Mouse (Mus musculus) megakaryocyte, adult 5-6 weeks (primary cell): ENCODE results near the gene Cyth1. TPM values are rescaled to one million over a fixed set of nuclear protein-coding genes. Genes with fewer than 3 reads are reported as not detected.
A peak's percentile ranks its signal among the peaks of the same experiment; 100 is the strongest.

ENCODE experiments used
- ATAC-seq: 2 replicates; pipeline ENCODE4 v1.8.0; 2016; ENCODE audit warnings: mild to moderate bottlenecking, inconsistent platforms; ENCODE audit not compliant: poor library complexity, severe bottlenecking
- total RNA-seq, 2 experiments: library from RNA; stranded (forward) in 1 of 2; stranded (reverse) in 1 of 2; fragments of 153-499, 151-499 nt in 1 of 2; fragments of 221-1000, 200-1000 nt in 1 of 2; gene quantifications; 2 replicates each; pipeline versions ENCODE4 v1.2.3 to v1.2.4; 2015 to 2017

Gene Cyth1
- total RNA-seq, 2 experiments from 2014 or later: 21.9 to 84.3 TPM

DNA sequence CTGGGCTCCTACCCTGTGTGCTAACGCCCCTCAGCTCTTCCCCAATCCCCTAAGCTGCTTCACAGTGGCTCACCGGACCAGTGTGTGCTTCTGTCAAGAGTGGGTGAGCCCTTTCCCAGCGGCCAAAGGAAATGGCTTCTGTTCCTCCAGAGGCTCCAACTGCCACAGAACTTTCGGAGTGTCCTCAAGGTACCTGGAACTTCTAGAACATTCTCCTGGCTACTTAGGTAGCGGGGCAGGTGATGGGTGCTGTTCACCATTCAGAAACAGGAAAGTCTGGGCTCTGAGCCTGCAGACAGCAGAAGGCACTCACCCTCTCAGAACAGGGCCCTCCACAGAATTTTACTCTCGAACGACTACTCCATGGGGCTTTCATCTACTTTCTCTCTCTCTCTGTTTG is 117.9 kb downstream of the Cyth1 start, which contains the start of gene Dnah17:
Gene Dnah17, minus strand, starts transcription at position 101 of the 400 bp plus-strand sequence.
- no peak for ATAC-seq

DNA sequence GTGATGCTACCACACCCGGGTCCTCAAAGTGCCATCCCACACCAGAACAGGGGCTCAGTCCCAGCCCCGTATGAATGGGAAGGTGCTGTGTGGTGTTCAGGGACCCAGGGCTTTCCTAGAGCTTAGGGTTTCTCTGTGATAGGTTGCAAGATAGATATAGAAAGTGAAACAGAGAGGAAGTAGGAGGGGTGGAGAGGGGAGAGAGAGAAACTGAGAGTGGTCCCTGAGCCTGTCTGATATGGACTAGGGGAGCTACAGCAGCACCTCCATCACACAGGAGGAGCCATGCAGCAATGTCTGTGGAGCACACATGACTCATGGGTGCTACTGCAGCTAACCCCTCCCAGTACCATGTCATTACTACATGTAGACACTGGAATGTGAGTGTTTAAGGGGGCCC is 118.6 kb downstream of the Cyth1 start:
- 0 out of 2 replicates have a peak, but pooled peaks have one; percentile 18 for ATAC-seq

DNA sequence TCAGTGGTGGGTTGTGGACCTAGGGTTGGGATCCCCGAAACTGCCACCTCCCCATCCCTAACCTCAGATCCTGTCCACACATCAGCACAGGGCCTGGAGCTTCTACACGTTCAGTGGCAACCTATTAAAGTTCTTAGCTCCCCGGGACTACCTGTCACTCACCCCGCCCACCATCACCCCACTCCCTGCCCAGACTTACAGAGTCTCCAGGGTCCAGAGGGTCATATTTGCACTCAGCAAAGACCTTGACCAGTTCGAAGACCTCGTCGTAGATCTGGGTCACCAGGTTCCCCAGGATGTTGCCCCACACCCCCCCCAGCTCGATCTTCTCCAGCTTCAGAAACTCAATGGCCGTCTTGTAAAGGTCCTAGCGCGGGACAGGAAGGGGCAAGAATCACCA is 126.8 kb downstream of the Cyth1 start:
- no peak for ATAC-seq

DNA sequence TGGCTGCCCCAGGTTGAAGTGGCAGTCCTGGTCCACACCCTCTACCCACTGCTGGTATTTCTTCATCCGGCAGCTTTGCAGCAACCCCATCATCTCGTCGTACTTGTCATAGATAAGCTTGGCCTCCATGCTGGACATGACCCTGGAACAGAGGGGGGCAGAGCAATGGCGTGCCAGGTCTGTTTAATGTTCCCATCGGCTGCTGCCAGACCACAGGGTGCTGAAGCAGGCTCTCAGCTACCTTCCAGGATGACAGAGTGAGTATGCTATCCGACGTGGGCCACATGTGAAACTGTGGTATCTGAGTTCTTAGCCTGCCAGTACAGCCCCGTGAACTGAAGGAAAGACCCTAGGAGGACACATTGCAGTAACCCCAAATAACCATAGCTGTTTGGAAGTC is 129.6 kb downstream of the Cyth1 start:
- no peak for ATAC-seq

DNA sequence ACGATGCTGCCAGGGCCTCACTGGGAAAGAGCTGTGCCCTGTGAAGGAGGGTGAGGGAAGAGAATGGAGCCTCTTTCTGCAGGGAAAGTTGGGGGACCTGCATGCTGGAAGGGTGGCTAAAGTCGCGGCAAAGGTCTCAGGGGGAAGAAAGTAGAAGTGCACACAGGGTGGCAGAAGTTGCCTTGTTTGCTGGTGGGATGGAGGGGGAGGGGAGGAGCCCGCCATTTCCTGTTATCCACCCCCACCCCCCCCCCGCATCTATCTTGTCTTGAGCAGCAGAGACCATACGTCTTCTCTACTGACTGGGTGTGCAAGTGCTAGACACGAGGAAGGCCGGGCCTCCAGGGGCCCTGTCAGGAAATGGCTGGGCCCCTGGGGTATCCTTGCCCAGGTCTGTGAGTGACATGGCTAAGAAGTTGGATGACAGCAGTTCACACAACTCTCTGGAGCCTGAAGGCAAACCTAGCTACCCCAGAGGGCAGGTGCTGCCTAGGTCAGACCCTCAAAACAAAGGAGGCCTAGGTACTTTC is 133.7 kb downstream of the Cyth1 start:
- no peak for ATAC-seq

DNA sequence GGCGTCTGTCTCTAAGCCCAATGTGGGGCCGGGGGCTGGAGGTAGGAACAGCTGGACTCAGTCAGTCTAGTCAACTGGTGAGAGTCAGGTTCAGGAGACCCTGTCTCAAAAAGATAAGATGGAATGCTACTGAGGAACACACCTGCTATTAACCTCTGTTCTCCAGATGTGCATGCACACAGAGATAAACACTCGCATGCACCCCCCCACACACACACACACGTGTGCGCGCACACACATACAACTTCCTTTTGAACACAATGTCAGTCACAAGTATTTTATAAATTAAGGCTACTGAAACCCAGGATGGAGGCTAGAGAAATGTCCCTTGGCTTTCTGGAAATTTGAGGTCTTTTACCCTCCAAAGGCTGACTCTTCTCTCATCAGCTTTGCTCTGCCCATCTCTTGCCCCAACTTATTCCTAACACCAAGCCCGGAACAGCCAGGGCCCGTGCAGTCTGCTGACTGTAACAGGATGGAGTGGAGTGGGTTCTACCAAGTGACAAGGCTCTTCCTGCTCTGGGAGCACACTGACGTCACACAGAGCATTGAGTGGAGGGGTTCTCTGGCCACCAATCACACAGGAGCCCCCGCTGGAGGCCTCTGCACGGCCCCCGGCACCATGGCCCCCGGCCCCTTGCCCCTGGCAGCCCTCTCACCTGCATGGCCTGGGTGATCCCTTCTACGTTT is 134.7 kb downstream of the Cyth1 start:
- no peak for ATAC-seq

DNA sequence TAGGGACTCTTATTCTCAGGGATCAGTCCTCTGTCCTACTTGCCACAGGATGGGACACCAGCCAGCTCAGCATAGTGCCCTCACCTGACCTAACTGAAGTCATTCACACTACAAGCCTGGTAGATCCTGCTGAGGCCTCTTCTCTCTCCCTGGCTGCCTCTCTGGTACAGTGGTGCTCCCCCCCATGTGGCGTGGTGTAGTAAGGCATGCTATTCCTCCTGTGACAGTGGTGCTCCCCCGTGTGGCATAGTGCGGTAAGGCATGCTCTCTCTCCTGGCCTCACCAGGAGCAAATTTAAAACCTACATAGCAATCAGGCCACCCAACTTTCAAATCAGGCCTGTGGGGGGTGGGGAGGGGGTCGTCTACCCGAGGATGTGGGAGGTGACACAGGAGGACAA is 144.4 kb downstream of the Cyth1 start:
- peak; percentile 94 for ATAC-seq

DNA sequence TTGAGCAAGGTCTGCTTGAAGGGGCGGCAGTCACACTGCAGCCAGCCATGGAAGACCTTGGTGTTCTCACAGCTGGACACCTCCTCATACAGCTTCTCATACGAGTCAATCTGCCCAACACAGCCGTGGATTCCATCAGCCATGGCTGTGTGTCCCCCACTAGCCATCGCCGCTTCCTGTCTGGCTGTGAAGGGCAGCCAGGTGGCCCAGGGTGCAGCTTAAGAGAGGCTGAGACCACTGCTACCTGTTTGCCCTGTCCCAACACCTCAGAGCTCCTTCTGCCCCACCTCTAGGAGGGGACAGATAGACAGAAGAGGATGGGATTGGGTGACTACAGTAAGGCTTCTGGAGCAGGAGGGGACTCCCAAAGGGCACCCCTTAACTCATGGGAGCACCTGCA is 145.0 kb downstream of the Cyth1 start:
- ATAC-seq: no peak

DNA sequence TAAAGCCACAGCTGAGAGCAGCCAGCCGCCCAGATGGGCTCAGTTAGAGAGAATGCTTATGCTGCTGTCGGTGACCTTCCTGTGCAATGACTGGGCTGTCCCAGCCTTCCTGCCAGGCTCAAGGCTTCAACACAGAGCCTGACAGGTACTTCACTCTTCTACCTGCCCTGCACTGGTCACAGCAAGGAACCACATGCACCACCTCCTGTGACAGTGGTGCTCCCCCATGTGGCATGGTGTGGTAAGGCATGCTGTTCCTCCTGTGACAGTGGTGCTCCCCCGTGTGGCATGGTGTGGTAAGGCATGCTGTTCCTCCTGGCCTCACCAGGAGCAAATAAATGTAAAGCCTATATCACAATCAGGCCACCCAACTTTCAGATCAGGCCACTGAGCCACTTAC is 145.6 kb downstream of the Cyth1 start:
- peak; percentile 96 for ATAC-seq

DNA sequence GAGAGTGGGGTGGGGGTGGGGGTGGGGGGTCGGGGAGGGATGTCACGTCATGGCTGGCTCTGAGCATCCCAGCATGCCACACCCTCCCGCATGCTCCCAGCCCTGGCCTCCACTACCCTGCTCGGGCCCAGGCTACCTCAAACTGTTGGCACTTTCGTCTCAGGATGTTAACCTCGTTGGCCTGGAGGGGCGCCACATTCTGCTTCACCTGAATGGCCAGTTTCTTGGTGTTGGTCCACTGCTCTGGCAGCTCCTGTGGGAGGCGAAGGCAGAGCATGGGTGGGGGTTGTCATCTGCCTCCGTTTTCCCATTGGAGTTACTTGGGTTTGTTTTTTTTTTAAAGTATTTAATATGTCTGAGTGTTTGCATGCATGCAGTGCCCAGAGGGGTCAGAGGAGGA is 147.3 kb downstream of the Cyth1 start:
- ATAC-seq: no peak

DNA sequence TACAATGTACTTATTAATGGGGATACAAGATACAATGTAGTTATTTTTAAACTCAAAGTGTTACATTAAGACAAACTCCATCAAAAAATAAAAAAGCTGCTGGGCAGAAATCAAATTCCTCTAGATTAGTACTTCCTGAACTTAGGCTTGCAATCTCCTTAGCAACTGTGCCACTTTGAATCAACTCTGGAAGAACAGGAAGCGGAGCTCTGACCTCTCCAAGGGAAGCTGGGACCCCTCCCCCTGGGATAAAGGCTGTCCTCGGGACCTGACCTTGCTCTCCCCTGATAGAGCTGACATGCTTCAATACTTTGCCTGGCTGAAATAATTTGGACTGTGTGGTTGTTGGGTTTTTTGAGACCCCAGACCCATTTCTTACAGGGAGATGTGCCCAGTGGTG is 151.7 kb downstream of the Cyth1 start:
- no peak for ATAC-seq

DNA sequence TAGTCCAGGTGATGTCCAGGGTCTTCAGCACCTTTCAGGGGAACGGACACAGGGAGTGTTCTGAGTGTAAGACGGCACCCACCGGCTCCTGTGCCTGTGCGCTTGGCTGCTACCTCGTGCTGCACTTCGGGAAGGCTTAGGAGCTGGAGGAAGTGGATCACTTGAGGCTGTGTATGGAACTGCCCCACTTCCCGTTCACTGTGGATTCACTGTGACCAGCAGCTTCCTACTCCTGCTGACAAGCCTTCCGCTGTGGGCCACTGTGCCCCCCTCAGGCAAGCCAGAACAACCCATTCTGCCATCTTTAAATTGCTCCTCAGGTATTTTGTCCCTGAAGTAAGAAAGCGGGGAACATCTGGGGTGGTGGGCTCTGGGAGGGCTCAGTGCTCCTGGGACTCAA is 153.4 kb downstream of the Cyth1 start:
- ATAC-seq: no peak

DNA sequence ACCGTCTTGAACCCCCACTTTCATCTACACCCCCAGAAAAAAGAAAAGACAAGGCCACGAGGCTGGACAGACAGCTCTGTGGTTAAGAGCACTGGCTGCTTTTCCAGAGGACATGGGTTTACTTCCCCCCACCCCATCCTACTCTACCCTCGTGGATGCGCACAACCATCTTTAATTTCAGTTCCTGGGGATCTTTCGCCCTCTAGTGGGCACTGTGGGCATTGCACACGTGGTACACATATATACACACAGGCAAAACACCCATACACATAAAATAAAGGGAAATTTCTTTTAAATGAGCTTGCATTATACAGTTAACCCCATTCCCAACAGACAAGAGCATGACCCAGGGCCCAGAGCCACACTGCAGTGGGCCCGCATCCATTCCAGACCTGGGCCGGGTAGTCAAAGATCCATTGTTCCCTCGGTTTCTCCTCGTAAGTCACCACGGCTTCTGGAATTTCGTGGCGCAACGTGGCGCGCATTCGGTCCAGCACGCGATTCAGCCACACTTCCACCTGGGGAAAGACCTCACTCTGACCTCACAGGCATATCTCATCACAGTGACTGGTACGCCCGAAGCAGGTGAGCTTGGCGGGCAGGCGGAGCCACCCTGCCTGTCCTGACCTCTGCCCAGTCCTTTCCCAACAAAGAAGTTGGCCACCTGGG is 157.3 kb downstream of the Cyth1 start:
- ATAC-seq: no peak

DNA sequence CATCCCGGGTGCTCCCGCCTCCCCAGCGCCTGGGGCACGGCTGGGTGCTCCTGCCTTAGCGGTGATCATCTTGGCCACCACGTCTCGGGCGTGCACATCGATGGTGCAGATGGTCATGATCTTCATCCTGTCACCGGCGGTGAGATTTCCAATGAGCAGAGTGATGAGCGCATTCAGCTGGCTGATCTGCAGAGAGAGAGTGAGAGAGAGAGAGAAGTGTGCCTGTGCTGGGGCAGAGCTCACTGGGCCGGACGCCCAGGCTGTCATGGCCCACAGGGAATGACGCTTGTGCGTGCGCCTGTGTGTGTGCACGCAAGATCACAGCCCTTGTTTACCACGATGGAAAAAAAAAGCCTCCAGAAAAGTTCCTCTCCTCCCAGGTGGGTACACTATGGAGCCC is 159.5 kb downstream of the Cyth1 start:
- no peak for ATAC-seq

DNA sequence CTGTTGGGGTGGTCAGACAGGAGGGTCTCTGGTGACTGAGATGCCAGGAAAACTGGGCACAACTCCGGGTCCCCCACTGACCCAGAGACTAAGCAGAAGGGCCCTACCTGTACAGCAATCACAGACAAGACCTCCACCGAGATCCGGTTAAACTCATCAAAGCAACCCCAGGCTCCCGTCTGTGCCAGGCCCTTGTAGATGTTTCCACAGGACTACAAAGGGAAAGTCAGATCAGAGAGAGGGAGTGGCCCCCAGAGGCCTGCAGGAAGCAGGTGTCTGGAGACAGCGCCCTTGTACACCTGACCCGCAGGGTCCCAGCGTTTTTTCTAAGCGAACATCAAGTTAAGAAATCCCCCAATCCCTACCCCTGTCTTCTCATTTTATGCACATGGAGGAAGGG is 162.4 kb downstream of the Cyth1 start:
- ATAC-seq: no peak

DNA sequence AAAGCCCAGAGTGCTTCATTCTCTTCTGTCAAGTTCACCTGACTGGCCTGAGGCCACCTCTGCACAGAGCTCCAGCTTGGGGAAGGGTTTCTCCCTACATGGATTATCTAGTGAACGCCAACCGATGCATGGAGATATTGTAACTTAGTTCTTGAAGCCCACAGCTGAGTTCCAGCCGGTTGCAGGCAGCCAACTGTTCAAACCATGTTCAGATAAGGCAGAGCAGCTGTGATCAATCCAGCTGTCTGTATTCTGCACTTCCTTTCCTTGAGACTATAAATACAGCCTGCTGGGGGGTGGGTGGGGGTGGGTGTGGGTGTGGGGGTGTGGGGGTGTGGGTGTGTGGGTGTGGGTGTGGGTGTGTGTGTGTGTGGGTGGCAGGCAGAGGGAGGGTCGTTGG is 163.2 kb downstream of the Cyth1 start:
- ATAC-seq: no peak

DNA sequence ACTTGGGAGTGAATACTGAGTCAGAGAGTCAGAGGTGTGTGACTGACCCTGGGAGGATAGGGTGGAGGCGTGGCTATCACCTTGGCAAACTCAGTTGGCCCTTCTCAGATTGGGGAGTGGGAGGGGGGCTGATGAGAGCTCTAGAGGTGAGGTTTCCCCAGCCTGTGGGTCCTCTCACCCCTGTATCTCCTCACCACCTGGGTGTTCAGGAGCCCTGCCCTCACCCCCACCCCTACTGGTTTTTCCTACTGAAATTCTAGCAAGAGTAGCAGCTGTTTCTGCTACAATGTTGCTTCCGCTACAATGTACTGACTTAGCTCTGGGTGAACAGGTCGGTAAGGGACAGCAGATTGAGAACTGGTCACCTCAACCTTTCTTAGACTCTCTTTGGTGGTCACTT is 164.1 kb downstream of the Cyth1 start:
- no peak for ATAC-seq

DNA sequence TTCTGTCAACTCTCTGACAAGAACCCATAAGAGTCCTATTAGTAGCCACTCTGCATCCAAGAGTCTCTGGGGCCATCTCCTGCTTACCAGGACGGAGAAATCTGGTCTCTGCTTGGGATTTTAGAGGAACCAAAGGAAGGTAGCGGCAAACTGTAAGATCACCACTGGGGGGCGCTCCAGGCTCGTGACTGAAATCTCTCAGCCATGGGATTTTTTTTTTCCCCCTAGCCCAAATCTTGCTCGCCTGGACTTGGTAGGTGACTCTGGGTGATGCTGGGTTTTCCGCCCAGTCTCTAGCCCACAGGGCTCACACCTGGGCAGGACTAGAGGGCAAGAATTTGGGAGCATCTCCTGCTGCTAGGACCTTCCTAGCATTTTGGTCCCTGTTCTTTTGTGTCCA is 164.6 kb downstream of the Cyth1 start:
- ATAC-seq: peak; percentile 57

DNA sequence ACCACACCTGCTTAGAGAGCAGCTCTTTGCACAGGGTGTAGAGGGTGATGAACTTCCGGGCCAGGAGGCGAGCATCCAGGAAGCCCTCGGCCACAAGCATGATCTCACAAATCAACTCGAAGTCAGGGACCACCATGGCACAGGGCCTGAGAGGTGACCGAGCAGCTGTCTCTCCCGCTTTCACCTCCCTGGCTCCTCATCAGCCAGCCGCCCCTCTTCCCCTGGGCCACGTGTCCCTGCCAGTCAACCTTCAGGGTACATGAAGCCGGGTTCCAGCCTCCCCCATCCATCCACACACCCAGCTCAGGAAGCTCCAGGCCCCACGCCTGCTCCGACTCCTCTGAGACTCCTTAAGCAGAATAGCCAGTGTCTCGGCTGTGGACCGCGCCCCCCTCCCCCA is 166.1 kb downstream of the Cyth1 start:
- no peak for ATAC-seq
